Mouse (Mus musculus) granulocyte monocyte progenitor cell, adult 5-6 weeks (primary cell): Measurements from ENCODE around the gene Csf3r. TPM values are rescaled to one million over a fixed set of nuclear protein-coding genes. Genes with fewer than 3 reads are reported as not detected.

Experiments
- ATAC-seq: replicated peaks from 2 replicates; pipeline ENCODE4 v1.8.0; 2016; ENCODE audit warnings: mild to moderate bottlenecking, moderate TSS enrichment, inconsistent platforms; ENCODE audit not compliant: poor library complexity, severe bottlenecking
- total RNA-seq, 2 experiments: library from RNA; stranded (forward) in 1 of 2; stranded (reverse) in 1 of 2; fragments of 200-712, 200-1000 nt in 1 of 2; fragments of >200 nt in 1 of 2; fragmentation: Nextera tagmentation in 1 of 2; gene quantifications; 2 replicates each; pipeline ENCODE4 v1.2.3; 2014 to 2017

Csf3r gene
- total RNA-seq, 2 experiments from 2014 or later: 81.6 to 111 TPM

DNA sequence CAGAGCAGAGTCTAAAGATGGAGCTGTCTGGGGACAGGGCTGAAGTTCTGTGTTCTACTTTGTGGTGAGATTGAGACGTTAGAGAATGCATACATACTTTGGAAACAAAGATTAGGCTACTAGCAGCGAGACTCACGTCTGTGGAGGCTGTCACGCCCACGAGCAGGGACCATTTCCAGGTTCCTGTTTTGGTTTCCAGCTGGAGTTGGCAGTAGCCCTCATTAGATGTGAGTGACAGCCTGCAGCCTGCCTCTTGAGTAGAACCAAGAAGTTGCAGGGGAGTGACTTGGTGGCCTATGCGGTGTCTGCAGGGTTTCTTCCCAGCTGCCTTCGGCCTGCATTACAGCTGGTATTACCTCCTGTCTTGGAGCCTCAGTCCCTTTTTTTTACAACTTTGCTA is 27.3 kb downstream of the Csf3r start:
- ATAC-seq: peak; percentile 17; the same call in 1 of the 2 replicates

DNA sequence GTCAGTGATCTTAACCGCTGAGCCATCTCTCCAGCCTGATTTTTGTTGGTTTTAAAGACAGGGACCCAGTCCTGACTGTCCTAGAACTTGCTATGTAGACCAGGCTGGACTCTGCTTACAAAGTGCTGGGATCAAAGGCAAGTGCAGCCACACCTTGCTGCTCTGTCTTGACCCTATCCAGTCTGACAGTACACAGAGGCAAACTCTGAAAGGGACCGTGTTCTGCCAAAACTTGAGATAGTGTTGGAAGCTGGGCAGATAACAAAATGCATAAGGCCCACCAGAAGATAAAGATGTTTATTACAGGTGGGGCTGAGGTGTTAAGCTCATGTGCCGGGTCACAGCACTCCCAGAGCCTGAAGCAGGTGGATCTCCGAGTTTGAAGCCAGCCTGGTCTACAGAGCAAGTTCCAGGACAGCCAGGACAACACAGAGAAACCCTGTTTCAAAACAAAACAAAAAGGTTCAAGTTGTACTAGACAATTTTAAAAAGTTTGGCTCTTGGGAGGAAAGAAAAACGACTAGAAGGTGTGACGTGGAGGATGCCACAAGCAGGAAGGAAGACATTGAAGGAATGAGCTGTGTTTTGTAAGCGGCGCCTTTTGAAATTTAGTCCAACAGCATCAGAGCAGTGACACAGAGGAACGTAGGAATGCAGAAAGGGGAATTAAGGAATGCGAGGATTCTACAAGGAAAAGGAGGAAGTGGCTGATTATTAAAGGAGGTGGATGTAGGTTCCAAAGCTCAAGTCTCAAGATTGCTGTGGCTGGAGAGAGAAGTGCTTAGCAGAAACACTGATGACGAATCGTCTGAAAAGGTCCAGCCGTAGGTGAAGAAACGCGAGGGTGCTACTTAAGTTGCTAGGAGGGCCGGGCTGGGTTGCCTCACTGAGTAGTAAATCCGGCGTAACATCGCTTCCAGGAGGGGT is 33.1 kb downstream of the Csf3r start:
- ATAC-seq: peak; percentile 49

DNA sequence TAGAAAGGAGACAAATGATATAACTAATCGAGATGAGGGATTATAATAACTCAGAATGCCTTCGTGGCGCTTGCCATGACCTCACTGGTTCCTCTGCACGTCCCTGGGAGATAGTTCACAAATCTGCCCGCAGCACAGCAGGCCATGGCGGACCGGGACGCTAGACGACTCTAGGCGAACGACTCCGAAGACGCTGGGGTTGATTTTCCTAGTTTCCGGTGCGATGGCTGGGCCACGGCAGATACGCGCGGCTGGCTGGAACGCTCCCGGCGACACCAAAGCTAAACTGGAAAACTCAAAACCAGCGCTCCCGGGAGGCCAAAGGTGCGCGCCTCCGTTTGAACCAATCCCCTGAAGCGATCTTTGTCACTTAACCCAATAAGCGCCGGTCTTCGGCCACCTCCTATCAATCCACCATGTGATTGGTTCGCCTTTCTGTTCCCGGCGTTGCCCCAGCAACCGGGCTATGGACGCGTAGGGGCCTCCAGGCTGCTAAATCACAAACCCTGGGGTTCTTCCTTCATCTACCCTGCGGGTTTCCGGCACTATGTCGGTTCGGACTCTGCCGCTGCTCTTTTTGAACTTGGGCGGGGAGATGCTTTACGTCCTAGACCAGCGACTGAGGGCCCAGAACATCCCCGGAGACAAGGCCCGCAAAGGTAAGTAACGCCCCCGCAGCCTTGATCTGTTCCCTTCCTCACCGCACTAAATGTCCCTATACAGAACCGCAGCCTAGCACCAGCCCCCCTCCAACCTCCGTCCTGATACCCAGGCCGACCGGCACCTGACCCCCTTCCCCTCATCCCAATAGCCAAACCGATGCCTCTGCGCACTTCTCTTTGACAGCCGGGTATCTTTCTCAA is 34.0 kb downstream of the Csf3r start, which contains the start of gene Oscp1:
Gene Oscp1, plus strand, starts transcription at position 432 of the 863 bp plus-strand sequence.
- peak; percentile 92 for ATAC-seq

DNA sequence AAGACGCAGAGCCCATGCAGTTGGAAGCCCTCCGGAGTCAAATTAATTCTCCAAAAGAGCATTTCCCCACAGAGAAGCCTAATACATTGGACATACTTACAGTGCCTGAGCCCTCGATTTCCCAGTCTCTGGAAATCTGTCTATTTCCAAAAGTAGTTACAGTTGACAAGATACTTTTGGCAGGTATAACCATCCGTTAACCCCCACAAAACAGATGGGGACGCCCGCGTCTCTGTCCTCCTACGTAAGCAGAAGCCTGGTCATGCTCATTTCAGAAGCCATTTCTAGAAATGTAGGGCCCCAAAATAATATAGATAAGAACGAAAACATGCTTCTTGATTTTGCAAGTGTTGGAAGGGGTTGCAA is 34.6 kb downstream of the Csf3r start:
- ATAC-seq: no peak

DNA sequence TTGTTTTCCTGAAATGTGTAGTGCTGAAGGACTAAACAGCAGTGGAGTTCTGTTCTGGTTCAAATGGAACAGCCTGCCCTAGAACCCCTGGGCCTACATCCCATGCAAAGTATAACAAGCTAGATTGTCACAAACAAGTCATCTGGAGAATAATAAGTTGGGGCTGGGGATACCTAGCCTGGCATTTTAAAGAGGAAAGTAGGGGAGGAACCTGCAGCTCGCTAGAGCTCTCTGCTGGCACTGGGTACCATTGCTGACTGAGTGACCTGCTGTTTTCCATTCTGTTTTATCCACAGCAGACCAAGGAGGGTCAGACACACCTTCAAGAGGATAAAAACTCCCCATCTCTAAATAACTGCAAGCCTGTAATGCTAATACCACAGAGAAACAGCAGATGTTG is 38.5 kb downstream of the Csf3r start:
- ATAC-seq: no peak

DNA sequence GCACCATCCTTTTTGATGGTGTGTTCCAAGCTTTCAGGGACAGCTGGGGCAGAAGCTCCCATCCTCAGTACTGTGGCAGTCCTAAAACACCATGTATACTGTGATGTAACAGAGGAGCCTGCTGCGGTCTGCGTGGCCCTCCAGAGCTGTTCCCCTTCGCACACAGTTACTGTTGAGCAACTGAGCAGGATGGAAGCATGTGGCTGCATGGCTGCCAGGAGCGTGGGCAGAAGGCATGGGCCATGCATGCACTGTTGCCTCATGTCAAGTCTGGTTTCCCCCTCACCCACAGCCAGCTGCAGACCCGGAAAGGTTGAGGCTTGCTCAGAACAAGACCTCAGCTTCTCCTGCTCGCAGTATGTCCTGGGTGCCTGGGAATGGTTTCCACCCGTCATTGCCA is 40.9 kb downstream of the Csf3r start:
- peak; percentile 92 for ATAC-seq

DNA sequence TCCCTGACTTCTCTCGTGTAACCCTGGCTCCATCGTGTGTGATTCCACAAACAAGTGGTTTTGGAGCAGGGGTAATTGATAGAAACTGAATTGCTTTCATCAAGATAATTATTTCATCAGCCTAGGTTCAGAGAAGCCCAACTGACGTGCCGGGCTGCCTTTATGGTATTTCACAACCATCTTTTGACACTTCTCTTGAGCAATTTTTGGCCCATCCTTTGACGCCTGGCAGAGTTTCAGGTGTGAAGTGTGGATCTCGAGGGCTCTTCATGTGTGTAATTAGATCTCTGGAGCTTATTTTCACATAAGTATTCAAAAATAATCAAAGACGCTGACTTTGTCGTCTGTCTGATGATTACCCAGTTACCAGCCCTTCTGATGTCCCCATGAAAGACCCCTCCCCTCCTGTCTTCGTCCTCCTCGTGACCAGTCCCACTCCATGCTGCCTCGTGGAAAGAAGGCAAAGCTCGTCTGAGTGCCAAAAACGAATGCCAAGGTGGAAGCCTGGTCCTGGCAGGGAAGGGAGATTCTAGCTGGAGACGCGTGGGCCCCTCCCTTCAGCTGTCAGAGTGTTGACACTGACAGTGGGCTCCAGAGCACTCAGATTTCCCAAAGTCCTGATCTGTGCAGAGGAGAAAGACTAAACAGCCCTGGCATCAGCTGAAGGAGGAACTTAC is 43.2 kb downstream of the Csf3r start:
- peak; percentile 60 for ATAC-seq

DNA sequence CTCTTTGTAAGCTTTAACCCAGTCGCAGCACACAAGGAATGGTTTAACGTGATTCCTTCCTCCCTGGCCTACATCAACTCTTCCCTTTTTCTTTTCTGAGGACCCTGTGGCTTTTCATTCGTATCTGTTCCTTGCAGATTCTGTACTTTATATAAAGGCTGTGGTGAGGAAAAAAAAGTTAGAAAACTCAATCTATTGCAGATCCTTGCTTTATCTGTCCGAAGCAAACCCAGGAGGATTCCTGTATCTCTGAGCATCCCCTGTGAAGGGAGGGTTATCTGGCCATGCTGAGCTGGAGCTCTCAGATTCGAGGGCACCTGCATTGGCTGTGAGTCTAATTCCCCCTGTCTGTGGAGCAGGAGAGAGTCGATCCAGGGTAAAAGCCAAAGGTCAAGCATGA is 44.5 kb downstream of the Csf3r start:
- no peak for ATAC-seq

DNA sequence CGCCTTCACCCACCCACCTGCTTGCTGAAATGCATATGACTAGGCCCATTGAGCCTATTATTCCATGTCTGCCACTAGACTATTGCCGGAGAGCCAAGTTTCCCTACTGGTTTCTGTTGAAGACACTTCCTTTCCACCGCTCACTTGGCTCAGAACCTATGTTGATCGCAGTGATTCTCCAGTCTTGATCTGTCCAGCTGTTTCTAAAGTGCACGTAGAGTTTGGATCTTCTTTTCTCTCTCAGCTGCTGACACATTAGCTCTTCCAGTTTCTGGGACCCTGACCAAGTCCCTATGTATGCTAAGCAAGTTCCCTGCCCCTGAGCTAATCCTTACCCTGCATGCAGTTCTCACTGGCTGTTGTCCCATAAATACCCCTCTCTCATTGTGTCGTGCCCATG is 53.5 kb downstream of the Csf3r start:
- no peak for ATAC-seq

DNA sequence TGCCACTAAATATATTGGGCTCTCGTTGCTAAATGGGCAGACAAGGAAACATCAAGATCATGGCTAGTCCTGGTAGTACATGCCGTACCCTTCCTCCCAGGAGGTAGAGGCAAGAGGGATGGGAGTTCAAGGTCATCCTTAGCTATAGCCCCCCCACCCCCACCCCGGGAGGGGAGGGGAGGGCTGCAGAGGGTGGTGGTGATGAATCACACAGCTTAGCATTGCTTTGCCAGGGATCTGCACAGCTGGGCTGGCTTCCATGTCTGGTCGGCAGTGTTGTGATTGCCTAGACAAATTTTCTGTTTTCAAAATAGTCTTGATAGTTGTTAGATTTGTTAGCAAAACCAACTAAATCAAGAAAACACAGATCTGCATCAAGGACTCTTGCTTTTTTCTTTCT is 54.9 kb downstream of the Csf3r start:
- no peak for ATAC-seq

DNA sequence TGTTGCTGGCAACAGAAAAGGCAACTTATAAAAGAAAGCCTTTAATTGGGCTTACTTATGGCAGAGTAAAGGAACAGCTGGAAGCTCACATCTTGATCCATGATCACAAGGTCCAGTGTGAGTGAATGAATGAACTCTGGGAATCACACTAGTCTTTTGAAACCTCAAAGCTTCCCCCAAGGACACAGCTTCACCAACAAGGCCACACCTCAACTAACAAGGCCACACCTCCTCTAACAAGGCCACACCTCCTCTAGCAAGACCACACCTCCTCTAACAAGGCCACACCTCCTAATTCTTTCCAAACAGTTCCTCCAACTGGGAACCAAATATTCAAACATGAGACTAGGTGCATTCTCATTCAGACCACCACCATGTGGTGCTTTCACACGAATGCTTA is 57.3 kb downstream of the Csf3r start:
- no peak for ATAC-seq

DNA sequence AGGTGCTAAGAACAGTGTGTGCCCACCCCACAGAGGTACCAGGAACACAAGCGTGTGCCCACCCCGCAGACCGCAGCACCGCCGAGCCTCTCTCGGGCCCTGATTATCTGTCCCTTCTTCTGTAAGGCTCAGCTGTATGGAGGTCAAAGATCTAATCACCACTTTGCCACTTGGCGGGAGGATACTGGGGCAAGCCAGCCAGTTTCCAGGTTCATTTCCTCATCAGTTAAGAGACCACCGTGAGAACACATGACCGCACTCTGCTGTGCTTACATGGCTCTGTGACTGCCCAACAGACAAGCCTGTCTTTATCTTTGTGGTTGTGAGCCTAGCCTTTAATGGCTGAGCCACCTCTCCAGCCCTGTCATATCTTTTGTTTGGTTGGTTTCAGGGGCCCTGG is 58.7 kb downstream of the Csf3r start:
- peak; percentile 11; the same call in 1 of the 2 replicates for ATAC-seq

DNA sequence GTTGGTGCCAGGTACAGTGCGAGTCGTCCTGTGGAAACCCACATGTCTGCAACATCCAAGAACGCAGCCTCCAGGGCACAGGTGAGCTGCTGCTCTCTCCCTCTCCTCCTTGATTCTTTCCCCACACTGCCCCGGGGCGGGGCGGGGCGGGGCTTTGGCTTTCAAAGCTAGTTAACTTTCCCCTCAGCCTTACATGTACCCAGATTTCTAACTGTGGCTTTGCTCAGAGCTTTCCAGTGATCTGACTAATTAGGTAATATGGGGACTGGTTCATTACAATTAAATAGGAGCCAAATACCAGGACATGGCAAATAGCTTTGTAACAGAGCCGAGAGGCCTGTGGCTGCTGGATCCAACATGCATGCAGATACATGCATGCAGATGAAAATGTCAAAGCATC is 60.0 kb downstream of the Csf3r start:
- ATAC-seq: no peak

DNA sequence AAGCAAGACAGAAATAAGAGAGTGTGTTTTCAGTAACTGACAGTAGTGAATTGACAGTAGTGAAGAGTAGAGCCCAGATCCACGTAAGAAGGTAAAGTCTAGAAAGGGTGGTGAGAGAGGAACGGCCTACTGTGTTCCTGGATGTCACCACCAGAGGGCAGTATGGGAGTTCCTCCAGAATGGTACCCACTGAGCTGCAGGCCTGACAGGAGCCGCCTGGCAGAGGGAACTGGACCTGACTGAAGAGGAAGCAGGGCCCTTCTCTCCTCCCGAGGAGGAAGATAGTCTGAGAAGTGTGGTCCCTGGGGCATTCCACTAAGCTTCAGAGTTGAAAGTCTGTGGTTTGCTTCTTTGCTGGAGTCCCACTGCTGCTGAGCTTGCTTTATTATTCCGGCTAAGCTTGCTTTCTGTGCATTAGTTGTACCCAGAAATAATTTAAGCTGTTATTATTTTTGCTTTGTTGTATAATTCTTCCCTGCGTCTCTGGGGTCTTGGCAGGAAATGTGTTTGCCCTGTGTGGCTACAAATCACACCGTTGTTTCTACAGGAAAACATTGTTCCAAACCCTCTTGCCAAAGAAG is 61.7 kb downstream of the Csf3r start:
- ATAC-seq: peak; percentile 98

DNA sequence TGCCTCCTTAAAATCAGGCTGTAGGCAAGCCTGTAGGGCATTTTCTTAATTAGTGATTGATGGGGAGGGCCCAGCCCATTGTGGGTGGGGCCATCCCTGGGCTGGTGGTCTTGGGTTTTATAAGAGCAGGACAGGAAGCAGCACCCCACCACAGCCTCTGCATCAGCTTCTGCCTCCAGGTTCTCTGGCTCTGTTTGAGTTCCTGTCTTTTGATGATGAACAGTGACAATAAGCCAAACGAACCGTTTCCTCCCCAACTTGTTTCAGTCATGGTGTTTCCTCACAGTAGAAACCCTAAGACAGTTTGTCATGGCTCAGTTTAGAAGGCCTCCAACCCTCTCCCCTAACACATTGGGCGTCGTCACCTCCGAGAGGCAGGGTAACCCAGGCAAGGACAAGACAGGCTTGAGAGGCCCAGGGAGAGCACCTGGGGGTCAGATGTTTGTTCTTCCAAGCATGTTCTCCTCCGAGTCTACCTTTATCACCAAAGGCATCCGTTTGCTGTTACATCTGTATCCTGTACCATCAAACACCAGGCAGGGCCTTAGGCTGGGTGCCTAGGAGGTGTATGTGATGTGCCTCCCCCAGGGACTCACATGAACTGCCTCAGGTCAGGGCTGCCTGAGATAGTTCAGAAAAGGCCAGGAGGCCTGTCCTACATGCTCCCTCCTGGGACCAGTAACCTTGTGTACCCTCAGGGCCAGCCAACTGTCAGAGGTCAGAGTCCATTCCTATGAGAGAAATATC is 65.9 kb downstream of the Csf3r start:
- 0 out of 2 replicates have a peak, but pooled peaks have one; percentile 3 for ATAC-seq

DNA sequence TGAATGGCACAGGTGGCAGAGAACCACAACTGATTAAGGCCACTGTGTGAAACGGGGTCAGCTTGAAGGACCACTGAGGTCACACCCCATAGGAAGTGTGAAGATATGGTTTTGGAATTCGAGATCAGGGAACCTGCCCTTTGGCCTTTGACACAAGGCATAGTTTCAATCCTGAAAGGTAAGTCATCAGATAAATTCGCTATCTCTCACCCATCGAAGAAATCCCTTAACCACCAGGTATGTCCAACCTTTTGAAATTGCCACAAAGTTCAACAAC is 66.4 kb downstream of the Csf3r start:
- no peak for ATAC-seq

DNA sequence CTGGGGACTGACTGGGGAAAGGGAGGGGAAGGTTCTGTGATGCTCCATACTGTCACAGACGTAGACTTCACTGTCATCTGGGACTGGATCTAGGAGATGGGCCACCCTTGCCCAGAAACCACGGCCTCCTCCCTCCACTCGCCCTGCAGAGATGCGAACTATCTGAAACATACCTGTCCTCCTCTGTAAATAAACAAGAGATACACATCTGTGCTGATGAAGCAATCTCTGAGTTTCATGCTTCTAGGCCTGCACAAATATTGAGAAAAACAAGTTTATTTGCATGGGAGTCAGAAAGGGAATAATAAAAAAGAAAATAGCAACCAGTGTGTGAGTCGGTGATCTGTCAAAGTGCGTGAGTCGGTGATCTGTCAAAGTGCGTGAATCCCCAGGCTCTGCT is 67.5 kb downstream of the Csf3r start:
- no peak for ATAC-seq
